Mouse (Mus musculus) heart, adult 2 months (tissue): Measurements from ENCODE around the gene Ajm1. TPM values are rescaled to one million over a fixed set of nuclear protein-coding genes. Genes with fewer than 3 reads are reported as not detected.

Experiments used
- DNase-seq, 2 experiments: peaks; one replicate each; pipeline ENCODE4 v3.0.0; 2021
- H3K27ac ChIP-seq: fragments of 200-600 bp; 2 replicates; pipeline ENCODE4 v1.8.1; 2022
- H3K27me3 ChIP-seq: fragments of 200-500 bp; 2 replicates; pipeline ENCODE4 v1.6.1; 2012; ENCODE audit warnings: mild to moderate bottlenecking, low read length, inconsistent platforms, mixed read lengths; ENCODE audit not compliant: control insufficient read depth, insufficient read depth
- H3K36me3 ChIP-seq: fragments of 200-500 bp; 2 replicates; pipeline ENCODE4 v1.6.1; 2012; ENCODE audit warnings: low read length, inconsistent platforms; ENCODE audit not compliant: control insufficient read depth, insufficient read depth
- H3K4me1 ChIP-seq: fragments of 200-500 bp; 2 replicates; pipeline ENCODE4 v1.6.1; 2011; ENCODE audit warnings: low read length; ENCODE audit not compliant: control insufficient read depth, insufficient read depth
- H3K4me3 ChIP-seq: fragments of 200-600 bp; 2 replicates; pipeline ENCODE4 v1.8.1; 2022
- H3K79me2 ChIP-seq: fragments of 200-500 bp; replicated peaks from 2 replicates; pipeline ENCODE4 v1.6.1; 2012; ENCODE audit warnings: mild to moderate bottlenecking, inconsistent platforms, low read length, moderate library complexity, mixed read lengths; ENCODE audit not compliant: control insufficient read depth, insufficient read depth
- H3K9ac ChIP-seq: fragments of 200-500 bp; 2 replicates; pipeline ENCODE4 v1.6.1; 2012; ENCODE audit warnings: low read depth, mild to moderate bottlenecking, control low read depth, inconsistent platforms, low read length, mixed read lengths
- CTCF ChIP-seq: fragments of 200-600 bp; IDR thresholded peaks from 2 replicates; pipeline ENCODE4 v1.8.1; 2022; ENCODE audit warnings: antibody characterized with exemption, mild to moderate bottlenecking, moderate library complexity
- EP300 ChIP-seq: fragments of 200-500 bp; IDR thresholded peaks from 2 replicates; pipeline ENCODE4 v1.6.1; 2011; ENCODE audit warnings: low read depth, low read length, control low read depth; ENCODE audit not compliant: insufficient read depth
- POLR2A ChIP-seq: fragments of 200-500 bp; IDR thresholded peaks from 2 replicates; pipeline ENCODE4 v1.6.1; 2011; ENCODE audit warnings: mild to moderate bottlenecking, low read depth, low read length, control low read depth; ENCODE audit not compliant: insufficient read depth
- WGBS: fragments of 180-500 bp; shearing (Covaris S2); methylation state at CpG from one replicate; pipeline ENCODE4 v1.1.7; 2018; 5-methylcytosine and 5-hydroxymethylcytosine counted together
- intact Hi-C: fragments of 180-260 bp; cut with DNase I; formaldehyde crosslinking; loops from one replicate; pipeline ENCODE4 v1.15.1; 2025
- polyA plus RNA-seq: library from polyadenylated mRNA; depleted of rRNA; stranded (reverse); fragments of >200 nt; gene quantifications from 2 replicates; pipeline ENCODE4 v1.2.3, GENCODE M21; 2012
- total RNA-seq, 2 experiments: library from RNA; stranded (reverse); gene quantifications; 2 replicates each; pipeline ENCODE4 v1.2.3; 2021

Ajm1 gene
- total and polyA plus RNA-seq, 3 experiments, result 0.05 to 1.1 (median 0.36) TPM

GRCm38 (mm10) chr2:25602526-25602925 is 21.0 kb upstream of the Ajm1 start:
- Histone ChIP-seq H3K79me2 (peaks cover 1% of the 10 kb centered on the region; the same call in 1 of the 2 replicates), H3K36me3 (peaks cover 9% of the 10 kb centered on the region), H3K27me3 (no peaks in the 10 kb centered on the region), H3K9ac (no peak overlapping the region), H3K4me3 (no peak overlapping the region), H3K27ac (no peak overlapping the region), H3K4me1 (peaks cover 3% of the 10 kb centered on the region)
- no peak for DNase-seq
- WGBS, result 86% methylated on average over 5 of the region's 5 CpGs
- intact Hi-C loops, result no loop called here
- TF ChIP-seq POLR2A (no peak), CTCF (no peak), EP300 (no peak)

- no peak overlapping the region for H3K27ac ChIP-seq
- H3K79me2 ChIP-seq, result no peaks in the 10 kb centered on the region; the same call in 1 of the 2 replicates
- H3K9ac ChIP-seq, result no peak overlapping the region
- H3K27me3 ChIP-seq, result no peaks in the 10 kb centered on the region
- intact Hi-C loops, result no loop called here
- DNase-seq, result no peak
- WGBS, result 86% methylated on average over 2 of the region's 2 CpGs
- no peak overlapping the region for H3K4me3 ChIP-seq
- peaks cover 2% of the 10 kb centered on the region; the same call in 1 of the 2 replicates for H3K36me3 ChIP-seq
- TF ChIP-seq EP300, result no peak
- no peak for TF ChIP-seq CTCF
- no peak for TF ChIP-seq POLR2A
- H3K4me1 ChIP-seq, result no peaks in the 10 kb centered on the region
Observed at GRCm38 (mm10) chr2:25600037-25600436, 18.5 kb upstream of the Ajm1 start.

- H3K79me2 ChIP-seq, result no peaks in the 10 kb centered on the region; the same call in 1 of the 2 replicates
- no peak overlapping the region for H3K9ac ChIP-seq
- H3K36me3 ChIP-seq, result peaks cover 2% of the 10 kb centered on the region; the same call in 1 of the 2 replicates
- no peaks in the 10 kb centered on the region for H3K4me1 ChIP-seq
- 89% methylated on average over 1 of the region's 1 CpGs for WGBS
- H3K27me3 ChIP-seq, result no peaks in the 10 kb centered on the region
- no peak for DNase-seq
- no peak for TF ChIP-seq EP300
- TF ChIP-seq POLR2A, result no peak
- no peak for TF ChIP-seq CTCF
- H3K27ac ChIP-seq, result no peak overlapping the region
- intact Hi-C loops, result no loop called here
- H3K4me3 ChIP-seq, result no peak overlapping the region
Observed at GRCm38 (mm10) chr2:25598749-25599148, 17.2 kb upstream of the Ajm1 start.

- no peaks in the 10 kb centered on the region for H3K4me1 ChIP-seq
- H3K4me3 ChIP-seq, result no peak overlapping the region
- no peaks in the 10 kb centered on the region for H3K79me2 ChIP-seq
- 95% methylated on average over 5 of the region's 5 CpGs for WGBS
- no peak for TF ChIP-seq CTCF
- TF ChIP-seq EP300, result no peak
- TF ChIP-seq POLR2A, result no peak
- intact Hi-C loops, result no loop called here
- H3K9ac ChIP-seq, result no peak overlapping the region
- no peak for DNase-seq
- H3K27me3 ChIP-seq, result no peaks in the 10 kb centered on the region
- H3K36me3 ChIP-seq, result peaks cover 2% of the 10 kb centered on the region; the same call in 1 of the 2 replicates
- no peak overlapping the region for H3K27ac ChIP-seq
Observed at GRCm38 (mm10) chr2:25596765-25597510, 15.4 kb upstream of the Ajm1 start.

GRCm38 (mm10) chr2:25591863-25592262 is 10.3 kb upstream of the Ajm1 start:
- peaks cover 4% of the 10 kb centered on the region; the same call in 1 of the 2 replicates for H3K4me1 ChIP-seq
- no peaks in the 10 kb centered on the region; the same call in 1 of the 2 replicates for H3K36me3 ChIP-seq
- H3K27ac ChIP-seq, result no peak overlapping the region
- no peak for DNase-seq
- intact Hi-C loops, result no loop called here
- no peak overlapping the region for H3K4me3 ChIP-seq
- TF ChIP-seq EP300, result no peak
- TF ChIP-seq POLR2A, result no peak
- peak; percentile 64 for TF ChIP-seq CTCF
- H3K27me3 ChIP-seq, result no peaks in the 10 kb centered on the region
- H3K79me2 ChIP-seq, result no peaks in the 10 kb centered on the region
- H3K9ac ChIP-seq, result no peak overlapping the region
- 82% methylated on average over 2 of the region's 2 CpGs for WGBS

- no peak overlapping the region for H3K4me3 ChIP-seq
- peaks cover 7% of the 10 kb centered on the region; the same call in 1 of the 2 replicates for H3K4me1 ChIP-seq
- no peaks in the 10 kb centered on the region for H3K27me3 ChIP-seq
- no peaks in the 10 kb centered on the region for H3K36me3 ChIP-seq
- intact Hi-C loops, result no loop called here
- H3K79me2 ChIP-seq, result no peaks in the 10 kb centered on the region
- peak in 1 of 2 experiments; percentile 24 for DNase-seq
- WGBS, result 74% methylated on average over 8 of the region's 8 CpGs
- no peak overlapping the region for H3K9ac ChIP-seq
- H3K27ac ChIP-seq, result no peak overlapping the region
- TF ChIP-seq POLR2A, result no peak
Observed at GRCm38 (mm10) chr2:25588227-25588907, 6.8 kb upstream of the Ajm1 start.
